Mouse (Mus musculus): Measurements from ENCODE around the gene March11. TPM values are rescaled to one million over a fixed set of nuclear protein-coding genes. Genes with fewer than 3 reads are reported as not detected.

The March11 gene
- total and polyA plus RNA-seq, 3 experiments: not detected

DNA sequence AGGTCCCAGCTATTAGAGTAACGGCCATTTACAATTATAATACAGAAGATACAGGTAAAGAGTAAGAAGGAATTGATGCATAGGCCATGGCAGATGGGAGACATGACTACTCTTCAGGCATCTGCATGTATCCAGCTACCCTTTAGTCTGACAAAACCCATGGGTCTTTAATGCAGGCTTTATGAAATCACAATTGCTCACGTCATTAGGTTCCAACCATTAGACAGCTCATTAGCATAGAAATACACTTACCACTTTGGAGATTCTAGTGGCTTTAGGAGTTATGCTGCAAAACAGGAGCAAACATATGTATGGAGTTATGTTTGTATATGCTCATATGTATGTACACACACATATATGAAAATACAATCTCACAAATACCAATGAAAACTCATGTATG, 16.0 kb upstream of the March11 start:
- Histone ChIP-seq H3K4me3 (ENCODE audit: control insufficient read depth in 1 of 2, insufficient read depth in 1 of 2, low read depth in 2 of 2, low read length in 2 of 2) (no peak overlapping the region), H3K9ac (ENCODE audit: control insufficient read depth, low read depth, low read length, poor library complexity, severe bottlenecking) (no peak overlapping the region), H3K4me1 (ENCODE audit: control insufficient read depth in 1 of 2, insufficient read depth in 2 of 2, low read length in 2 of 2) (no peaks in the 10 kb centered on the region), H3K79me2 (ENCODE audit: control insufficient read depth, insufficient read depth, low read length, poor library complexity) (no peaks in the 10 kb centered on the region), H3K36me3 (ENCODE audit: control insufficient read depth in 1 of 2, insufficient read depth in 2 of 2, low read length in 2 of 2) (no peaks in the 10 kb centered on the region), H3K27me3 (ENCODE audit: control insufficient read depth in 1 of 2, insufficient read depth in 2 of 2, low read length in 2 of 2) (no peaks in the 10 kb centered on the region), H3K9me3 (replicated peaks; ENCODE audit: insufficient read depth, low read length) (no peaks in the 10 kb centered on the region), H3K27ac (ENCODE audit: control insufficient read depth, low read depth, low read length) (no peak overlapping the region)
- DNase-seq (ENCODE audit: low read depth, low spot score): no peak
- no peak for TF ChIP-seq MEF2A (IDR thresholded peaks at IDR 0.05; ENCODE audit: extremely low read depth, insufficient replicate concordance, low read depth, low read length, poor library complexity, severe bottlenecking)
- no peak for TF ChIP-seq CHD2 (IDR thresholded peaks at IDR 0.05; ENCODE audit: low read length)
- no peak for TF ChIP-seq ZNF384 (IDR thresholded peaks at IDR 0.05; ENCODE audit: low read depth, low read length)
- no peak for TF ChIP-seq NELFE (IDR thresholded peaks at IDR 0.05; ENCODE audit: low read depth, low read length)
- TF ChIP-seq HCFC1 (IDR thresholded peaks at IDR 0.05; ENCODE audit: low read depth, low read length): no peak
- TF ChIP-seq TAL1 (IDR thresholded peaks at IDR 0.05; ENCODE audit: low read length): no peak
- TF ChIP-seq UBTF (IDR thresholded peaks at IDR 0.05; ENCODE audit: borderline replicate concordance, insufficient read depth, low read depth, low read length): no peak
- no peak for TF ChIP-seq JUND (IDR thresholded peaks at IDR 0.05; ENCODE audit: low read depth, low read length)
- no peak for TF ChIP-seq SMC3 (IDR thresholded peaks at IDR 0.05; ENCODE audit: low read depth, low read length)
- no peak for TF ChIP-seq ZKSCAN1 (IDR thresholded peaks at IDR 0.05; ENCODE audit: low read depth, low read length)
- TF ChIP-seq POLR2AphosphoS2 (IDR thresholded peaks at IDR 0.05; ENCODE audit: low read length): no peak

DNA sequence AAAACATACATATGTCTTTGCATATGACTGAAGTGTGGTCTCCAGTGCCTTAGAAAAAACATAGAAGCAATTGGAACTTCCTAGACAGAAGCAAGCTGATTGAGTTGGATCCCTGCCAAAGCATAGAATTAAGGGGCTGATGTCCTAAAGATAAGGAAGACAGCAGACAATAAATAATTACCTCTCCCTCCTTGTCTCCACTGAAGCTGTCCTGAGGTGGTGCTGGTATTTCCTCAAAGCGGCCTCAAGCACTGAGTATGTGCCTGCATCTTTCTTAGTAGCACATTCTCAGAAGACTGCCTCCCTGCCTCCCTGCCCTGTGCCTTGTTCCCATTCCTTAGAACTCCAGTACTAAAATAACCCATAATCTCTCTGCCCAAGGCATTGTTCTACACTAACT, 15.6 kb upstream of the March11 start:
- no peaks in the 10 kb centered on the region for H3K27me3 ChIP-seq (ENCODE audit: control insufficient read depth in 1 of 2, insufficient read depth in 2 of 2, low read length in 2 of 2)
- no peak for DNase-seq (ENCODE audit: low read depth, low spot score)
- H3K4me1 ChIP-seq (ENCODE audit: control insufficient read depth in 1 of 2, insufficient read depth in 2 of 2, low read length in 2 of 2): no peaks in the 10 kb centered on the region
- H3K9me3 ChIP-seq (replicated peaks; ENCODE audit: insufficient read depth, low read length): no peaks in the 10 kb centered on the region
- TF ChIP-seq RCOR1 (IDR thresholded peaks at IDR 0.05; ENCODE audit: low read depth, low read length) (no peak), RAD21 (IDR thresholded peaks at IDR 0.05; ENCODE audit: low read depth, low read length) (no peak), ETS1 (IDR thresholded peaks at IDR 0.05; ENCODE audit: low read depth, low read length) (no peak), ZKSCAN1 (IDR thresholded peaks at IDR 0.05; ENCODE audit: low read depth, low read length) (no peak), ELF1 (IDR thresholded peaks at IDR 0.05; ENCODE audit: low read depth, low read length) (no peak), UBTF (IDR thresholded peaks at IDR 0.05; ENCODE audit: borderline replicate concordance, insufficient read depth, low read depth, low read length) (no peak), TCF12 (IDR thresholded peaks at IDR 0.05; ENCODE audit: low read depth, low read length) (no peak), MAFK (IDR thresholded peaks at IDR 0.05; ENCODE audit: borderline replicate concordance, low read depth, low read length) (no peak), POLR2A (IDR thresholded peaks at IDR 0.05; ENCODE audit: control insufficient read depth in 1 of 2, insufficient read depth in 1 of 2, low read depth in 1 of 2, low read length in 2 of 2, poor library complexity in 1 of 2) (no peak), GABPA (IDR thresholded peaks at IDR 0.05; ENCODE audit: low read depth, low read length) (no peak), ZNF384 (IDR thresholded peaks at IDR 0.05; ENCODE audit: low read depth, low read length) (no peak), MYC (IDR thresholded peaks at IDR 0.05; ENCODE audit: low read depth, low read length) (no peak), CHD1 (IDR thresholded peaks at IDR 0.05; ENCODE audit: low read depth, low read length) (no peak), KAT2A (conservative IDR thresholded peaks at IDR 0.05; ENCODE audit: low read depth, low read length) (no peak), TBP (IDR thresholded peaks at IDR 0.05; ENCODE audit: low read depth, low read length) (no peak), NRF1 (IDR thresholded peaks at IDR 0.05; ENCODE audit: insufficient read depth, low read depth, low read length, poor library complexity, severe bottlenecking) (no peak), ZC3H11A (IDR thresholded peaks at IDR 0.05; ENCODE audit: low read depth, low read length) (no peak), USF2 (IDR thresholded peaks at IDR 0.05; ENCODE audit: borderline replicate concordance in 1 of 2, insufficient read depth in 1 of 2, low read depth in 1 of 2, low read length in 2 of 2) (no peak)
- H3K27ac ChIP-seq (ENCODE audit: control insufficient read depth, low read depth, low read length): no peak overlapping the region
- no peaks in the 10 kb centered on the region for H3K79me2 ChIP-seq (ENCODE audit: control insufficient read depth, insufficient read depth, low read length, poor library complexity)
- H3K4me3 ChIP-seq (ENCODE audit: control insufficient read depth in 1 of 2, insufficient read depth in 1 of 2, low read depth in 2 of 2, low read length in 2 of 2): no peak overlapping the region
- H3K36me3 ChIP-seq (ENCODE audit: control insufficient read depth in 1 of 2, insufficient read depth in 2 of 2, low read length in 2 of 2): no peaks in the 10 kb centered on the region
- H3K9ac ChIP-seq (ENCODE audit: control insufficient read depth, low read depth, low read length, poor library complexity, severe bottlenecking): no peak overlapping the region
